Mouse (Mus musculus) right cerebral cortex, postnatal 36 days (tissue): ENCODE results near the gene Evi2a.
A peak's percentile ranks its signal among the peaks of the same experiment; 100 is the strongest.

Experiments used
- DNase-seq, 2 experiments: peaks; one replicate each; pipeline ENCODE4 v3.0.0; 2022; ENCODE audit warnings: low spot score in 2 of 2, mixed read lengths in 1 of 2

Evi2a gene

DNA sequence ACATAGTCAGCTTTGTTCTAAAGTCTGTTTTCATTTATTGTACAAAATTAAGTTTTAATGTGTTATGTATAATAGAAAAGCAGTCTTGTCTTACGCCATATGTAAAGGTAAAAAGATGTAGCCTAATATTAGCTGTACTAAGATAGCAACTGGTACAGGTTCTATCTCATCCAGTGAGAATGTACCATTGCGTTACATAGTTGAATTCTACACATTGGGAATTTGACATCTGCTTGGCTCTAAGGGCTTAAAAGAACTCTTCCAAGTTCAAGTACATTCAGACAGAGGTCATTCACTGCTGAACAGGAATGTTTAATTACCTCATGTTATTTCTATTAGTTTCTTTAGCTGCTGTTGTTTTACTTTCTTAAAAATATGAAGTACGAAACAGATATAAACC is 3.9 kb downstream of the Evi2a start:
- no peak for DNase-seq

- DNase-seq, result no peak
These were observed 6.2 kb downstream of the Evi2a start for GRCm38 (mm10) chr11:79524310-79524575.

DNA sequence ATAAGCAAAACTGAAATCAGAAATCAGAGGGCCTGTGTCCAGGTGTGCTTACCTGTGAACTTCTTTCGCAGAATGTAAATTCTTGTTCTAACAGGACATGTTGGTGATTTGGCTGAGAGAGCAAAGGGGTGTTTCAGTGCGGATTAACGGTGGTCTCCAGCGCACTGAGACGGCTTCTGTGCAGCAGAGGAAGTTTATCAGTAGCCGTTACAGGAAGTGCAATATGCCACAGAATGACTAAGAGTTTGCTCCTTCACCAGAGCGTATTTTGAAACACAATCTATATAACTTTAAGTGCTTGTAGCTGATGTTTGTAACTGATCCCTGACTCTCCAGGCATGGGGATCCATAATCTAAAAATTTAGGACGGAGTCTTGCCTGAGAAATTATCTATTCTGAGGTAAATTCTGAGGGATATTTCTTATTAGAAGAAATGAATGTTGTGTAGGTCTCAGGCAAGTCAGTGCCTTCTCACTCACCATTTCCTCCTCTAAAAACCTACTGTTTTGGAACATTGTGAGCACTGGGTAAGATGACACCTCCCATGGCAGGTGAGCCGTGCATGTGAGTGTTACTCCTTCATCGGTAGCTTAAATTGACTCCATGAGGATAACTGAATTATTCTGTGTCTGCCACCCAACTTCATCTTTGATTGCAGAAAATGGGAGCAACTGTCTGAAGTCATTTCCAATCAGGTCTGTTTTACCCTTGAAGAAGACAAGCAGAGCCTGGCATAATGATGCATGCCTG is 6.7 kb downstream of the Evi2a start, which contains the start of gene Evi2b:
Gene Evi2b, minus strand, starts transcription at position 203 of the 750 bp plus-strand sequence.
- DNase-seq, result no peak

DNA sequence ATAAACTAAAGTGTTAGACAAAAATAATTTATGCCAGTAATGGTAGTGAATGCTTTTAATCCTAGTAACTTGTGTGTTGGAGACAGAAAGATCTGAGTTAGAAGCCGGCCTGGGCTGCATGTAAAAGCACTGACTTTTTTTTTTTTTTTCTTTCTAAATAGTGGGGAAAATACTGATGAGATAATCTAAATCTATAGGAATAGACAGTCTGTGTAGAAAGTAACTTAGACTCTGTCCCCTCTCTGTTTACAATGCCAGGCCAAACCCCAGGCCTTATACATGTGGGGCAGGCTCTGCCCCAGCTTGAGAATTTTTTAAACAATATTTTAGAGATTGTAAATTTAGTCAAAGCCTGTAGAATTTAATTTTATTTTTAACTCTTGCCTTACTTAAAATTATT is 7.5 kb downstream of the Evi2a start:
- no peak for DNase-seq

GRCm38 (mm10) chr11:79521930-79522329 is 8.5 kb downstream of the Evi2a start:
- no peak for DNase-seq

- DNase-seq, result no peak
These were observed 9.6 kb downstream of the Evi2a start for GRCm38 (mm10) chr11:79520772-79521171.

DNA sequence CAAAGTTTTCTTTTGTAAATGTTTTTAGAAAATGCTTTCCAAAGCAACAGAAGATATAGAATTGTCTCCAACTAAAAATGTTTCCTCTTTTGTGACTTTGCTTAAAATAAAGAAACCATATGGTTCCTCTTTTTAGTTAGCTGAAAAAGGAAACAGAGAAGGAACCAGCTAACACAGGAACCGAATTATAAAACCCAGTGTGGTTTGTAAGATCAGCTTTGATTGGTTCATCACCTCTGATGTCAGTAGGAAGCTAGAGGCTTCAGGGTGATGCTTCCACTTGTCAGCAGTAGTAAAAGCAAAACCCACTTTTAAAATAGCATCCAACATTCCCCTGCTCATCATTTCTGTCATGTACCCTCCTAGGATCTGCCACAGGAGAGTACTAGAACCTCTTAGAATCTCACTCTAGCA is 10.5 kb downstream of the Evi2a start:
- DNase-seq, result peak in 1 of 2 experiments; percentile 50

DNA sequence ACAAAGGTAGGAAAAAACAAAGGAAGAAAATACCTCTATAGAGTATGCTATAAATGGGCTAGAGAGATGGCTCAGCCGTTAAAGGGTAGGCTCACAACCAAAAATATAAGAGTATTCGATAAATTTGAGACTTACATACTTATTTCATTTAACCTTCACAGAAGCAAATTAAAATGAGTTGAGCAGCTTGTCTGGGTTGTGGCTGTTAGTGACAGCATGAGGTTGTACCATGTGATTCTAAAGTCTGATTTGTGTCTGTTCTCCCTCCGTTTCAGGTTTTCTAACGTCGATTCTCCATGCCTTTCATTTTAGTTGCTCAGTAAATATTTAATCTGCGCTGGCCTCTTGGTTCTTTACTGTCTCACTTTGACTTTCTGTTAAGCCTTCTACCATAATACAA is 11.1 kb downstream of the Evi2a start:
- no peak for DNase-seq

GRCm38 (mm10) chr11:79515798-79516197 is 14.6 kb downstream of the Evi2a start:
- DNase-seq, result no peak

DNA sequence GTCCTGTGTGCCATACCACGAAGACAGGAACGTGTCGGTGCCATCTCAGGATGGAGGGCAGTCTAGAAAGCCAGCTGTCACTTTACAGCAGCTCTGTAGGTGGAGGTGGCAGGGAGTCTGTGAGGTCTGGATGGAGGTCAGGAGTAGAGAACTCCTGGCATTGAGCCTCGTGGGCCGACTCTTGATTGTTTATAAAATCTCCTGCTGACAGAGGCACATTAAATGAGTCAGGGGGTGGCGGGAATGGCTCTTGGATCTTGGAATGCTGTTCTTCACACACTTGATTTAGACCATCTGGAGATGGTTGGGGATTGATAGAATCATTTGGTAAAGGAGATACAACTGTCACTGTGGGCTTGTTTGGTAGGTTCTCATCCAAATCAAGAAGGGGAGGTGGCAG is 15.1 kb downstream of the Evi2a start:
- DNase-seq, result no peak

DNA sequence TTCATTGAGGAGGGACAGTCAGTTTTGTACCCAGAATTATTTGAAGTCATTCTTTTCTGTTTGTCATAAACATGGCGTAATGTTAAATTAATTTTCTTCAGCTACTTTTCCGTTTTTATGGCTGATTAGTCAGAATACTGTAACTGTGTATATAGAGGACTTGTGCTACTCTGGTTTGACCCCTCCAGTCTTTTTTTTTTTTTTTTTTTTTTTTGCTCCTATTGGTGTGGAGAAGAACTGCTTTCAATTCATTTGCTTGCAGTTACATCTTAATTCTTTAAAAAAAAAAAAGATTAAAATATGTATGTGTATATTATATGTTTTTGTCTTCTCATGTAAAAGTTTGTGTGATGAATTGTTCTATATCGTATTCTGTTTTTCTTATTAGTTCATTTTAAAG is 18.4 kb downstream of the Evi2a start:
- DNase-seq, result no peak

DNA sequence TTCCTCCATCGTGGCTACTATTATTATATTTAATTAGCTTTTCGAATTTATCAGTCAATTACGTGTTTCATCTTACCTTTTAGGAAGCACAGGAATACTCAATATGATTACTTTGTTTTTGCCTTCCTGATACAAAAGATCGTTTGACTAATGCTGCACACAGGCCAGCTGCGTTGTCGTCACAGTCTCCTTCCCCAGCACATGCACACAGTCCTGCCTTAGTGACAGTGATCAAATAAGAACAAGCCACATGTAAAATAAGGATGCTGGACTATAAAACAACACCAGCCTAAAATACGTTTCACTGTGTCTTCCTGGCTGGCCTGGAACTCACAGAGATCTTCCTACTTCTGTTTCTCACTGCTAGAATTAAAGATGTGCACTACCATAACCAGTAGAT is 25.9 kb downstream of the Evi2a start:
- no peak for DNase-seq

- peak; percentile 62 to 66 for DNase-seq
These were observed 26.6 kb downstream of the Evi2a start, which contains the start of gene Omg for GRCm38 (mm10) chr11:79503845-79504244. Gene Omg (minus strand): TSS chr11:79504084.

DNA sequence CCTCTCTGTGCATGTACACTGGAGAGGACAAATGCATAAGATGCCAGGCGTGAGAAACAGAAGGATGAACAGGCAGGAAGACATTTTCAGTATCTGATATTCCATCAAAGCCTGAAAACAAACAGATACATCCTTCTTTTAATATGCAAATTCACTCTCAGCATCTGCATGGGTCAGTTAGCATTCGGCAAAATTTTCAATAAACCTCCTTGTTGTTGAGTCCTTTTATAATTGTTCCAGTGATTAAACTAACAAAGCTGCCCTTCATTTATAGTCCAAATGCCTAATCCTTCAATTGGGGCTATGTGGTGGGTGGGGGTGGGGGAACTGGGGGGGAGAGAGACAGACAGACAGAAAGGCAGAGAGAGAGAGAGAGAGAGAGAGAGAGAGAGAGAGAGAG is 27.5 kb downstream of the Evi2a start:
- no peak for DNase-seq

GRCm38 (mm10) chr11:79494976-79495800 is 35.2 kb downstream of the Evi2a start:
- DNase-seq, result no peak

GRCm38 (mm10) chr11:79484721-79485120 is 45.7 kb downstream of the Evi2a start:
- DNase-seq, result no peak

- no peak for DNase-seq
These were observed 46.4 kb downstream of the Evi2a start for GRCm38 (mm10) chr11:79483876-79484528.

DNA sequence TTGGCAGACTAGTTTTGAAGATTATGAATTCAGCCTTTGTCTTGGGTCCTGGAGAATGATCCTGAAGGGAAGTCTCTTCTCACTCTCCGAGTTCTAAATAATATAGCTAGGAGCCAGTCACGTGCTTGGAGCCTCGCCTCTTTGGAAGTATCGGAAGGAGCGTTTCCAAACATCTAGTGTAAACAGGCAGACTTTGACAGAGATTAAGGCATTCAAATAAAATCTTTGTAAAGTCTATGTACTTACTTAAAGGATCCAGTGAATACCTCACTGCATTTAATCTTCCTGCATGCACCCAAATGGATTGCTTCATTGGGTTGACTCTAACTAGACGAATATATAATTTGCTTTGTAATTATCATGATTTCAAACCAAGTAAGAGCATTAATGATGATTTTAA is 47.0 kb downstream of the Evi2a start:
- DNase-seq, result no peak
